Mouse (Mus musculus): Measurements from ENCODE around the gene Gm7682. TPM values are rescaled to one million over a fixed set of nuclear protein-coding genes. Genes with fewer than 3 reads are reported as not detected.
"Not testable (repeated sequence)": the region's sequence is repeated elsewhere in the genome, so short reads cannot be mapped to it uniquely, and the experiment has no call there.

Gene Gm7682
- not detected in 2 replicates for polyA plus RNA-seq (2015; fragmentation: Nextera tagmentation; extraction: Ambion mirVana)

- H3K9ac ChIP-seq (replicated peaks; ENCODE audit: low read depth, low read length); H3K27ac ChIP-seq (ENCODE audit: low read length); H3K4me2 ChIP-seq (ENCODE audit: low read length); H3K27me3 ChIP-seq (replicated peaks; ENCODE audit: control insufficient read depth, insufficient read depth, low read length); H3K4me1 ChIP-seq (replicated peaks; ENCODE audit: control insufficient read depth, insufficient read depth, low read length); H3K9me3 ChIP-seq (ENCODE audit: control insufficient read depth, low read length); H3K36me3 ChIP-seq (ENCODE audit: control insufficient read depth, insufficient read depth); H3K4me3 ChIP-seq (replicated peaks; ENCODE audit: low read length); ATAC-seq: not testable (repeated sequence)
- WGBS: no CpG with 5 or more reads among the region's 3 CpGs
These were observed at the start of gene Gm7682 for GRCm38 (mm10) chr5:94445484-94445883. Gene Gm7682, plus strand, starts transcription at chr5:94445784.

Other genes starting within 250 kb of the Gm7682 start
- gene Gm3106, start 227.8 kb upstream of the Gm7682 start, polyA plus RNA-seq (2015; fragmentation: Nextera tagmentation; extraction: Ambion mirVana): not detected in 2 replicates
- gene A430089I19Rik, start 139.0 kb upstream of the Gm7682 start, polyA plus RNA-seq (2015; fragmentation: Nextera tagmentation; extraction: Ambion mirVana): not detected in 2 replicates
- gene Gm6502, start 131.3 kb upstream of the Gm7682 start, polyA plus RNA-seq (2015; fragmentation: Nextera tagmentation; extraction: Ambion mirVana): not detected in 2 replicates
- not detected in 2 replicates for gene AA792892, start 106.0 kb upstream of the Gm7682 start, polyA plus RNA-seq (2015; fragmentation: Nextera tagmentation; extraction: Ambion mirVana)
- not detected in 2 replicates for gene Gm3139, start 80.5 kb downstream of the Gm7682 start, polyA plus RNA-seq (2015; fragmentation: Nextera tagmentation; extraction: Ambion mirVana)
- gene Gm3147, start 170.6 kb downstream of the Gm7682 start, polyA plus RNA-seq (2015; fragmentation: Nextera tagmentation; extraction: Ambion mirVana): not detected in 2 replicates
- gene Gm6509, start 178.2 kb downstream of the Gm7682 start, polyA plus RNA-seq (2015; fragmentation: Nextera tagmentation; extraction: Ambion mirVana): not detected in 2 replicates
- not detected in 2 replicates for gene Gm6205, start 202.6 kb downstream of the Gm7682 start, polyA plus RNA-seq (2015; fragmentation: Nextera tagmentation; extraction: Ambion mirVana)